In genomic region chr5:118380052-118380421, GRCm38 (mm10) we compare ENCODE assay signal across 8 mouse cellular contexts.
A peak's percentile ranks its signal among the peaks of the same experiment; 100 is the strongest.
DNase-seq lines count a peak whose midpoint lies in the region; ATAC-seq lines count a peak whose summit lies in the region.

No protein-coding gene starts in this region.

- ATAC-seq in lung, embryonic 16.5 days (ENCODE audit: low read depth) = no peak
- peak; percentile 12; the same call in 1 of the 2 replicates for ATAC-seq in forebrain, embryonic 15.5 days (replicated peaks)
- ATAC-seq in liver, embryonic 13.5 days (ENCODE audit: low read depth) = no peak
- ATAC-seq in stomach, embryonic 16.5 days (ENCODE audit: insufficient read depth, low FRiP score) = no peak

- H3K27me3 ChIP-seq in lung, embryonic 16.5 days (ENCODE audit: control insufficient read depth, insufficient read depth, low read depth, low read length) = no peaks in the 10 kb centered on the region
- no peaks in the 10 kb centered on the region for H3K27me3 ChIP-seq in forebrain, embryonic 15.5 days
- H3K27me3 ChIP-seq in liver, embryonic 13.5 days = peaks cover 61% of the 10 kb centered on the region
- H3K27me3 ChIP-seq in stomach, embryonic 16.5 days (ENCODE audit: control insufficient read depth, insufficient read depth, low read length) = no peaks in the 10 kb centered on the region

- H3K4me2 ChIP-seq in lung, embryonic 16.5 days (ENCODE audit: low read depth, low read length) = peak overlapping the region; percentile 81
- peak overlapping the region; percentile 86 for H3K4me2 ChIP-seq in forebrain, embryonic 15.5 days (replicated peaks)
- H3K4me2 ChIP-seq in liver, embryonic 13.5 days = peak overlapping the region; percentile 79
- peak overlapping the region; percentile 86 for H3K4me2 ChIP-seq in stomach, embryonic 16.5 days (ENCODE audit: low read depth, low read length)

- no peaks in the 10 kb centered on the region for H3K36me3 ChIP-seq in lung, embryonic 16.5 days (ENCODE audit: control insufficient read depth, insufficient read depth, low read length)
- no peaks in the 10 kb centered on the region for H3K36me3 ChIP-seq in forebrain, embryonic 15.5 days
- no peaks in the 10 kb centered on the region for H3K36me3 ChIP-seq in liver, embryonic 13.5 days
- H3K36me3 ChIP-seq in stomach, embryonic 16.5 days (ENCODE audit: control insufficient read depth, insufficient read depth, low read length) = no peaks in the 10 kb centered on the region

- peak overlapping the region; percentile 91 for H3K27ac ChIP-seq in lung, embryonic 16.5 days (ENCODE audit: low read length)
- H3K27ac ChIP-seq in forebrain, embryonic 15.5 days (replicated peaks) = peak overlapping the region; percentile 93
- H3K27ac ChIP-seq in liver, embryonic 13.5 days = peak overlapping the region; percentile 9; the same call in 1 of the 2 replicates
- peak overlapping the region; percentile 88 for H3K27ac ChIP-seq in stomach, embryonic 16.5 days (ENCODE audit: low read length)

- peaks cover 36% of the 10 kb centered on the region for H3K4me1 ChIP-seq in lung, embryonic 16.5 days (replicated peaks; ENCODE audit: control insufficient read depth, insufficient read depth, low read length)
- H3K4me1 ChIP-seq in forebrain, embryonic 15.5 days = peaks cover 22% of the 10 kb centered on the region
- H3K4me1 ChIP-seq in liver, embryonic 13.5 days (replicated peaks) = peaks cover 41% of the 10 kb centered on the region
- peaks cover 15% of the 10 kb centered on the region; the same call in 1 of the 2 replicates for H3K4me1 ChIP-seq in stomach, embryonic 16.5 days (ENCODE audit: control insufficient read depth, insufficient read depth, low read length)

- no peaks in the 10 kb centered on the region for H3K9me3 ChIP-seq in lung, embryonic 16.5 days (ENCODE audit: control insufficient read depth, low read length)
- H3K9me3 ChIP-seq in forebrain, embryonic 15.5 days = no peaks in the 10 kb centered on the region
- no peaks in the 10 kb centered on the region for H3K9me3 ChIP-seq in liver, embryonic 13.5 days (replicated peaks)
- no peaks in the 10 kb centered on the region for H3K9me3 ChIP-seq in stomach, embryonic 16.5 days (replicated peaks; ENCODE audit: control insufficient read depth, low read length)

- no peak for DNase-seq in lung, postnatal 4 days
- no peak for DNase-seq in liver, embryonic 13.5 days
- no peak for DNase-seq in retina, postnatal 1 day
- DNase-seq in cerebellum, adult 8-10 months = no peak
- no peak for DNase-seq in frontal cortex, postnatal 14 days (ENCODE audit: low spot score in 2 of 2)

- peak overlapping the region; percentile 50 for H3K4me3 ChIP-seq in lung, embryonic 16.5 days (ENCODE audit: low read length)
- peak overlapping the region; percentile 48 for H3K4me3 ChIP-seq in forebrain, embryonic 15.5 days
- H3K4me3 ChIP-seq in liver, embryonic 13.5 days (replicated peaks) = peak overlapping the region; percentile 57; the same call in 1 of the 2 replicates
- H3K4me3 ChIP-seq in stomach, embryonic 16.5 days (replicated peaks; ENCODE audit: low read length) = peak overlapping the region; percentile 49; the same call in 1 of the 2 replicates

- 0 out of 2 replicates have a peak overlapping the region, but pooled peaks have one; percentile 61 for H3K9ac ChIP-seq in lung, embryonic 16.5 days (ENCODE audit: low read length)
- peak overlapping the region; percentile 60; the same call in 1 of the 2 replicates for H3K9ac ChIP-seq in forebrain, embryonic 15.5 days (replicated peaks)
- peak overlapping the region; percentile 53; the same call in 1 of the 2 replicates for H3K9ac ChIP-seq in liver, embryonic 13.5 days
- H3K9ac ChIP-seq in stomach, embryonic 16.5 days (ENCODE audit: low read length) = peak overlapping the region; percentile 69

- WGBS in lung, embryonic 16.5 days = 8% methylated on average over 5 of the region's 5 CpGs
- 27% methylated on average over 5 of the region's 5 CpGs for WGBS in forebrain, embryonic 15.5 days
- 5% methylated on average over 5 of the region's 5 CpGs for WGBS in liver, embryonic 13.5 days (ENCODE audit: insufficient replicate concordance)
- WGBS in stomach, embryonic 16.5 days = 13% methylated on average over 5 of the region's 5 CpGs

Comparison
In these comparisons a context has a peak if more than half of its experiments do, and no peak if none do; other contexts are left out.
1. H3K27ac ChIP-seq: peak in every context shown above with its lines; median percentile 93 in forebrain, embryonic 15.5 days; 91 in lung, embryonic 16.5 days; 88 in stomach, embryonic 16.5 days; 9 in liver, embryonic 13.5 days.